Mouse (Mus musculus) myocyte (in vitro differentiated cells): Measurements from ENCODE around the gene Vapa. TPM values are rescaled to one million over a fixed set of nuclear protein-coding genes. Genes with fewer than 3 reads are reported as not detected.

Experiments used
- H3K27me3 ChIP-seq: one replicate; pipeline ENCODE4 v1.6.1; 2011; ENCODE audit not compliant: control insufficient read depth, insufficient read depth, insufficient read length
- H3K36me3 ChIP-seq: one replicate; pipeline ENCODE4 v1.6.1; 2011; ENCODE audit not compliant: control insufficient read depth, insufficient read depth
- H3K4me2 ChIP-seq: one replicate; pipeline ENCODE4 v1.6.1; 2011; ENCODE audit warnings: low read depth, control low read depth
- H3K4me3 ChIP-seq: one replicate; pipeline ENCODE4 v1.5.1; 2011; ENCODE audit warnings: mild to moderate bottlenecking, control low read depth, moderate library complexity
- H3K79me2 ChIP-seq: one replicate; pipeline ENCODE4 v1.6.1; 2011; ENCODE audit not compliant: control insufficient read depth, insufficient read depth
- H3ac ChIP-seq: one replicate; pipeline ENCODE4 v1.6.1; 2011; ENCODE audit not compliant: control insufficient read depth, insufficient read length
- CEBPB ChIP-seq: IDR thresholded peaks from 2 replicates; pipeline ENCODE4 v1.6.1; 2011; ENCODE audit warnings: mild to moderate bottlenecking, moderate library complexity; ENCODE audit not compliant: poor library complexity, insufficient read depth, severe bottlenecking
- E2F4 ChIP-seq: IDR thresholded peaks from one replicate; pipeline ENCODE4 v1.6.1; 2011; ENCODE audit warnings: mild to moderate bottlenecking, control low read depth, moderate library complexity; ENCODE audit not compliant: insufficient read depth
- MAX ChIP-seq: IDR thresholded peaks from one replicate; pipeline ENCODE4 v1.6.1; 2011; ENCODE audit warnings: low read depth, mild to moderate bottlenecking, control low read depth
- MYOD1 ChIP-seq, 3 experiments: IDR thresholded peaks; one replicate each; pipeline ENCODE4 v1.6.1; 2011; ENCODE audit warnings: control low read depth in 2 of 3, low read depth in 2 of 3, mild to moderate bottlenecking in 2 of 3, moderate library complexity in 1 of 3; ENCODE audit not compliant: insufficient read length in 2 of 3, control insufficient read depth in 1 of 3
- MYOG ChIP-seq, 3 experiments: IDR thresholded peaks; one replicate each; pipeline ENCODE4 v1.6.1; 2011; ENCODE audit warnings: control low read depth in 2 of 3, low read depth in 2 of 3, mild to moderate bottlenecking in 2 of 3; ENCODE audit not compliant: insufficient read length in 2 of 3, control insufficient read depth in 1 of 3, insufficient read depth in 1 of 3
- POLR2A ChIP-seq: IDR thresholded peaks from one replicate; pipeline ENCODE4 v1.6.1; 2011; ENCODE audit warnings: low read depth, mild to moderate bottlenecking, control low read depth, moderate library complexity; ENCODE audit not compliant: insufficient read length
- POLR2AphosphoS2 ChIP-seq: IDR thresholded peaks from one replicate; pipeline ENCODE4 v1.6.1; 2011; ENCODE audit warnings: low read depth, control low read depth; ENCODE audit not compliant: insufficient read length
- REST ChIP-seq: IDR thresholded peaks from one replicate; pipeline ENCODE4 v1.6.1; 2011; ENCODE audit warnings: mild to moderate bottlenecking, control low read depth, moderate library complexity; ENCODE audit not compliant: insufficient read depth, insufficient read length
- SRF ChIP-seq: IDR thresholded peaks from one replicate; pipeline ENCODE4 v1.6.1; 2011; ENCODE audit warnings: low read depth; ENCODE audit not compliant: control insufficient read depth, insufficient read length
- TCF12 ChIP-seq: IDR thresholded peaks from one replicate; pipeline ENCODE4 v1.6.1; 2011; ENCODE audit warnings: mild to moderate bottlenecking, control low read depth; ENCODE audit not compliant: poor library complexity, insufficient read depth, severe bottlenecking
- TCF3 ChIP-seq: IDR thresholded peaks from one replicate; pipeline ENCODE4 v1.6.1; 2011; ENCODE audit warnings: low read depth, control low read depth; ENCODE audit not compliant: insufficient read length
- USF1 ChIP-seq: IDR thresholded peaks from one replicate; pipeline ENCODE4 v1.6.1; 2011; ENCODE audit warnings: low read depth, mild to moderate bottlenecking, control low read depth, moderate library complexity
- polyA plus RNA-seq: library from polyadenylated mRNA; unstranded; fragments of >200 nt; fragmentation: generic; extraction: Trizol; gene quantifications from one replicate; pipeline ENCODE4 v1.2.1, GENCODE M21; 2012; ENCODE audit warnings: missing spikeins

Vapa gene
- polyA plus RNA-seq, 1 experiment: 78.9 TPM

- H3K4me3 ChIP-seq: no peak overlapping the region
- no peak for TF ChIP-seq USF1
- TF ChIP-seq MYOD1 (IDR thresholded peaks at IDR 0.05; ENCODE audit: control insufficient read depth in 1 of 3, insufficient read length in 2 of 3, low read depth in 2 of 3): no peak
- TF ChIP-seq MAX: no peak
- TF ChIP-seq MYOG (IDR thresholded peaks at IDR 0.05; ENCODE audit: control insufficient read depth in 1 of 3, insufficient read depth in 1 of 3, insufficient read length in 2 of 3, low read depth in 2 of 3): no peak
- TF ChIP-seq SRF: no peak
- no peak for TF ChIP-seq POLR2AphosphoS2
- TF ChIP-seq TCF3: no peak
- TF ChIP-seq POLR2A: no peak
- TF ChIP-seq REST: no peak
- no peak for TF ChIP-seq TCF12
- TF ChIP-seq E2F4: no peak
- TF ChIP-seq CEBPB: no peak
- H3K4me2 ChIP-seq: no peak overlapping the region
- H3K36me3 ChIP-seq: no peaks in the 10 kb centered on the region
- H3K27me3 ChIP-seq: no peaks in the 10 kb centered on the region
- H3ac ChIP-seq: no peak overlapping the region
- no peaks in the 10 kb centered on the region for H3K79me2 ChIP-seq
These were observed 54.6 kb downstream of the Vapa start for GRCm38 (mm10) chr17:65558788-65559187.

GRCm38 (mm10) chr17:65558217-65558616, 55.1 kb downstream of the Vapa start:
- no peak overlapping the region for H3K4me3 ChIP-seq
- no peaks in the 10 kb centered on the region for H3K79me2 ChIP-seq
- TF ChIP-seq MYOG (IDR thresholded peaks at IDR 0.05; ENCODE audit: control insufficient read depth in 1 of 3, insufficient read depth in 1 of 3, insufficient read length in 2 of 3, low read depth in 2 of 3) (no peak), E2F4 (no peak), REST (no peak)
- no peaks in the 10 kb centered on the region for H3K36me3 ChIP-seq
- no peak overlapping the region for H3ac ChIP-seq
- no peak overlapping the region for H3K4me2 ChIP-seq
- H3K27me3 ChIP-seq: no peaks in the 10 kb centered on the region

GRCm38 (mm10) chr17:65557212-65557611, 56.1 kb downstream of the Vapa start:
- Histone ChIP-seq H3K79me2 (no peaks in the 10 kb centered on the region), H3K4me2 (peak overlapping the region; percentile 61), H3ac (no peak overlapping the region), H3K36me3 (no peaks in the 10 kb centered on the region), H3K27me3 (no peaks in the 10 kb centered on the region), H3K4me3 (no peak overlapping the region)
- no peak for TF ChIP-seq REST
- no peak for TF ChIP-seq MAX

- no peak overlapping the region for H3K4me3 ChIP-seq
- no peaks in the 10 kb centered on the region for H3K79me2 ChIP-seq
- peak overlapping the region; percentile 61 for H3K4me2 ChIP-seq
- no peaks in the 10 kb centered on the region for H3K36me3 ChIP-seq
- H3ac ChIP-seq: no peak overlapping the region
- H3K27me3 ChIP-seq: no peaks in the 10 kb centered on the region
- TF ChIP-seq MYOG (IDR thresholded peaks at IDR 0.05; ENCODE audit: control insufficient read depth in 1 of 3, insufficient read depth in 1 of 3, insufficient read length in 2 of 3, low read depth in 2 of 3): peak in 2 of 3 experiments; percentile 43 to 87
- peak in 1 of 3 experiments; percentile 73 for TF ChIP-seq MYOD1 (IDR thresholded peaks at IDR 0.05; ENCODE audit: control insufficient read depth in 1 of 3, insufficient read length in 2 of 3, low read depth in 2 of 3)
- TF ChIP-seq MAX: no peak
These were observed 56.6 kb downstream of the Vapa start for GRCm38 (mm10) chr17:65556798-65557197.

DNA sequence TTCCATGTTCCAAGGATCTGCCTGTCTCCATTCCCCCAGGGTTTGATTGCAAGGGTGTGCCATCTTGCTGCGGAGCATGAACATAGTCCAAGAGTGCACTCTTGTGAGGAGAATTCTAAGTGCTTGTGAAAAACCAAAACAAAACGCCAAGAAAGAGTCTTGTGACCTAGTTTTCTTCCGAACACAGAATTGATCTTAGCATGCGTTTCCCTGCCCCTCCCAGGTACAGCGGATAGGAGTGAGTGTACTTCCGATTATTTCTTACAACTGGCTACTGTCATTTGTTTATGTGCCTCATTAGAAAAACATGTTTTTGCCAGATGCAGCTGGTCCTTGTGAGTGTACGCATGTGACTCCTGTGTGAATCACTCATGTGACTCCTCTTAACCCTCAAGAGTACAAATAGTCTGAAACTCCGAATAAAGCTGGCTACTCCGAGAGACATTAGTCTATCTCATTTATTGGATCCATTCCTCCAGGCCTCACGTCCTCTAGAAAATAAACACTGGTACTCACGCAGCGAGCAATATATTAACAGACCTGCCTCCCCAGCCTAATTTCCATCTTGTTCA, 60.8 kb downstream of the Vapa start:
- no peak overlapping the region for H3K4me3 ChIP-seq
- no peak overlapping the region for H3ac ChIP-seq
- no peaks in the 10 kb centered on the region for H3K79me2 ChIP-seq
- no peak for TF ChIP-seq REST
- no peak for TF ChIP-seq POLR2A
- no peak for TF ChIP-seq E2F4
- TF ChIP-seq TCF12: no peak
- TF ChIP-seq TCF3: no peak
- no peak for TF ChIP-seq USF1
- no peak for TF ChIP-seq SRF
- no peak for TF ChIP-seq MYOG (IDR thresholded peaks at IDR 0.05; ENCODE audit: control insufficient read depth in 1 of 3, insufficient read depth in 1 of 3, insufficient read length in 2 of 3, low read depth in 2 of 3)
- peak overlapping the region; percentile 32 for H3K4me2 ChIP-seq
- H3K36me3 ChIP-seq: no peaks in the 10 kb centered on the region
- no peaks in the 10 kb centered on the region for H3K27me3 ChIP-seq

- Histone ChIP-seq H3K27me3 (no peaks in the 10 kb centered on the region), H3K4me3 (no peak overlapping the region), H3K4me2 (no peak overlapping the region), H3K79me2 (no peaks in the 10 kb centered on the region), H3ac (no peak overlapping the region), H3K36me3 (no peaks in the 10 kb centered on the region)
- no peak for TF ChIP-seq TCF12
- no peak for TF ChIP-seq USF1
- TF ChIP-seq POLR2A: no peak
- no peak for TF ChIP-seq E2F4
- no peak for TF ChIP-seq MAX
- TF ChIP-seq MYOD1 (IDR thresholded peaks at IDR 0.05; ENCODE audit: control insufficient read depth in 1 of 3, insufficient read length in 2 of 3, low read depth in 2 of 3): no peak
- no peak for TF ChIP-seq CEBPB
- no peak for TF ChIP-seq POLR2AphosphoS2
These were observed 63.0 kb downstream of the Vapa start for GRCm38 (mm10) chr17:65550357-65550756.
